Mouse (Mus musculus): ENCODE results near the gene Poc1a.

- TF ChIP-seq CTCF (IDR thresholded peaks at IDR 0.05; ENCODE audit: extremely low read depth, insufficient read length, insufficient replicate concordance, low read depth, low read length) (no peak), POLR2A (IDR thresholded peaks at IDR 0.05; ENCODE audit: low read depth, low read length) (no peak)
Observed at GRCm38 (mm10) chr9:106309859-106310258, 29.0 kb downstream of the Poc1a start.

Measured in small intestine, adult 2 months (tissue).